Mouse (Mus musculus): ENCODE measurements around the gene Agpat1.
A peak's percentile ranks its signal among the peaks of the same experiment; 100 is the strongest.

Gene Agpat1

GRCm38 (mm10) chr17:34585877-34586771 lies 17.9 kb upstream of the Agpat1 start:
- no peak for DNase-seq (ENCODE audit: low spot score in 2 of 2)

- DNase-seq (ENCODE audit: low spot score in 2 of 2), result peak; percentile 82 to 91
Observed at GRCm38 (mm10) chr17:34586796-34587422, 17.2 kb upstream of the Agpat1 start.

- DNase-seq (ENCODE audit: low spot score in 2 of 2), result peak; percentile 97 to 98
Observed at GRCm38 (mm10) chr17:34587423-34587811, 16.6 kb upstream of the Agpat1 start.

GRCm38 (mm10) chr17:34587814-34588213 lies 16.2 kb upstream of the Agpat1 start:
- no peak for DNase-seq (ENCODE audit: low spot score in 2 of 2)

- no peak for DNase-seq (ENCODE audit: low spot score in 2 of 2)
Observed at GRCm38 (mm10) chr17:34588767-34589166, 15.3 kb upstream of the Agpat1 start.

- no peak for DNase-seq (ENCODE audit: low spot score in 2 of 2)
Observed at GRCm38 (mm10) chr17:34589206-34589605, 14.9 kb upstream of the Agpat1 start.

- peak; percentile 50 to 78 for DNase-seq (ENCODE audit: low spot score in 2 of 2)
Observed at GRCm38 (mm10) chr17:34589681-34590101, 14.4 kb upstream of the Agpat1 start, which contains the start of gene Gpsm3. TSS of gene Gpsm3 (plus strand) at chr17:34589806.

GRCm38 (mm10) chr17:34590154-34590987 lies 13.7 kb upstream of the Agpat1 start:
- DNase-seq (ENCODE audit: low spot score in 2 of 2), result peak in 1 of 2 experiments; percentile 72

GRCm38 (mm10) chr17:34591029-34591993 lies 12.8 kb upstream of the Agpat1 start, which contains the start of gene Pbx2:
TSS of gene Pbx2 (plus strand) at chr17:34591266.
- peak in 1 of 2 experiments; percentile 75 for DNase-seq (ENCODE audit: low spot score in 2 of 2)

GRCm38 (mm10) chr17:34591994-34592375 lies 12.1 kb upstream of the Agpat1 start:
- peak; percentile 90 to 95 for DNase-seq (ENCODE audit: low spot score in 2 of 2)

GRCm38 (mm10) chr17:34592581-34593549 lies 11.2 kb upstream of the Agpat1 start:
- peak in 1 of 2 experiments; percentile 68 for DNase-seq (ENCODE audit: low spot score in 2 of 2)

- DNase-seq (ENCODE audit: low spot score in 2 of 2), result no peak
Observed at GRCm38 (mm10) chr17:34593752-34594525, 10.1 kb upstream of the Agpat1 start.

- no peak for DNase-seq (ENCODE audit: low spot score in 2 of 2)
Observed at GRCm38 (mm10) chr17:34596098-34596497, 8.0 kb upstream of the Agpat1 start.

- DNase-seq (ENCODE audit: low spot score in 2 of 2), result no peak
Observed at GRCm38 (mm10) chr17:34597566-34598095, 6.4 kb upstream of the Agpat1 start, which contains the start of gene Ager. TSS of gene Ager (plus strand) at chr17:34597862.

- no peak for DNase-seq (ENCODE audit: low spot score in 2 of 2)
Observed at GRCm38 (mm10) chr17:34599891-34600290, 4.2 kb upstream of the Agpat1 start.

- peak in 1 of 2 experiments; percentile 13 for DNase-seq (ENCODE audit: low spot score in 2 of 2)
Observed at GRCm38 (mm10) chr17:34601796-34602195, 2.3 kb upstream of the Agpat1 start.

GRCm38 (mm10) chr17:34603375-34604060 lies 544 bp upstream of the Agpat1 start, which contains the start of gene Rnf5:
TSS of gene Rnf5 (minus strand) at chr17:34603690.
- peak; percentile 97 to 98 for DNase-seq (ENCODE audit: low spot score in 2 of 2)
